Mouse (Mus musculus) natural killer cell, adult 2 months (primary cell): ENCODE data around the gene Lingo4.
A peak's percentile ranks its signal among the peaks of the same experiment; 100 is the strongest.

Experiments used
- DNase-seq, 2 experiments: peaks; one replicate each; pipeline ENCODE4 v3.0.0; 2022; ENCODE audit warnings: low spot score in 2 of 2

The Lingo4 gene

DNA sequence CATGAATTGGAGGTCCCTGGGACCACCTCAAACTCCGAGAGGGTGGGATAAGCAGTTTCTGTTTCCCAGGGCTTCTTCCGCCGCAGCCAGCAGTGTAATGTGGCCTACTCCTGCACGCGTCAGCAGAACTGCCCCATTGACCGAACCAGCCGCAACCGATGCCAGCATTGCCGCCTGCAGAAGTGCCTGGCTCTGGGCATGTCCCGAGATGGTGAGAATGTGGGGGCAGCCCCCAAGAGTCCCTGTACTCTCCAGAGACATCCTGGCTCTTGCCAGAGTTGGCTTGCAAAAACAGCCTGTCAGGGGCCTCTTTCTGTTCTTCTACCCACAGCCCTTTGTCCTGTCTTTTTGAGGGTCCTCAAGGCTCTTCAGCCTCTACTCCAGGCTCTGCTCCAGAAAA, 10.9 kb upstream of the Lingo4 start:
- no peak for DNase-seq

- DNase-seq, result no peak
These were observed 10.3 kb upstream of the Lingo4 start for GRCm38 (mm10) chr3:94388047-94388446.

DNA sequence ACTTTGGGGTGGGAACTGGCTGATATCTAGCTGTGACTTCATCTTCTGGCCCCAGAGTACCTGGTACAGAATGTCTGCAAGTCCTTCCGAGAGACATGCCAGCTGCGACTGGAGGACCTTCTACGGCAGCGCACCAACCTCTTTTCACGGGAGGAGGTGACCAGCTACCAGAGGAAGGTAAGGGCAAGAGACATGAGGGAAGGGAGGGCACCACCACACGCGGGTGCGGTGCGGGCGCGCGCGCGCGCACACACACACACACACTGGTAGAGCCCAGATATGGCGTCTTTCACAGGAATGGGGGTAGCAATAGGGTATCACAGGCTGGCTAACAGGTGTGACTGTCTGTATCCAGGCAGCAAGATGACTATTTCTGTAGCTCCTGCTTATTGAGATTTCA, 8.9 kb upstream of the Lingo4 start:
- DNase-seq, result no peak

DNA sequence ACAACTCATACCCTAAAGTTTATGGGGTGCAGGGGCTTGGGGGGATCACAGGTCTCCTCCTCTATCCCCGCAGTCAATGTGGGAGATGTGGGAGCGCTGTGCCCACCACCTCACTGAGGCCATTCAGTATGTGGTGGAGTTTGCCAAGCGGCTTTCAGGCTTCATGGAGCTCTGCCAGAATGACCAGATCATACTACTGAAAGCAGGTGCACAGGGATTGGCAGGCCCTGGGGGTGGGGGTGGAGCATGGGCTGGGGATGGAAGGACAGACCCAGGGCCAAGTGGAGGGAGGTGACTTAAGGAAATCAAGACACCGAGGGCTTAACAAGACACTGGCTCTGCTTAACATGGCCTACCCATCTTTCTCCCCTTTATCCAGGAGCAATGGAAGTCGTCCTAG, 7.3 kb upstream of the Lingo4 start:
- DNase-seq, result no peak

DNA sequence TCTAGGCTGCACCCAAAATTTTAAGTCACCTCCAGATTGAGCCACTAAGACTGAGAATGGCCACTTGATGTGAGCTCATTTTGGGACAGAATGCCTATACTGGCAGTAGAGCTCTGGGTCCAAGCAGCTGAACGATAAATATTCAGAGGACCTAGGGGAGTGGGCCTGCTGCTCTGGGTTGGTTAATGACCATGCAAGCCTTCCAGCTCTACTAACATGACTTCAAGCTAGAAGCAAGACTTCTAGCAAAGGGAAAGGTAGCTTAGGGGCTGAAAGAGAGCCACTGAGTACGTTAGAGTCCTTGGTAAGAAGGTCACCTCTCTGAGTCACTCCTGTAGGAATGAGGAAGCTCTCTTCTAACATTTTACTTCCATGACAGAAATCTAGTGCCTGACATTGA, 6.2 kb upstream of the Lingo4 start:
- DNase-seq, result no peak

DNA sequence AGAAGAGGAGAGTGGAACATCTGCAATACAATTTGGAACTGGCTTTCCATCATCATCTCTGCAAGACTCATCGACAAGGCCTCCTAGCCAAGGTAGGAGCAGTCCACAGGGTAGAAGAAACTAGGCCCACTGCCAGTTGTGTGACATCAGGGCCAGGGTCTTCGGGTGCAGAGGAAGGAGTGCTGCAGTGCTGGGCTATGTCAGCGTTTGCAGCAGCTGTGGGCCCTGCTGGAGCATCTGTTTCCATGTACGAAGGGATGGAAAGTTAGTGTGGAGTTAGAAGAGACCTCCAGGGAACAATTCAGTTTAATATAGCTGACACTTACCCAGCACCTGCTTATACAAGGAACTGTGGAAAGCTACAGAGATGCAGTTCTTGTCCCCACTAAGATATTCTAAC, 5.3 kb upstream of the Lingo4 start:
- no peak for DNase-seq

DNA sequence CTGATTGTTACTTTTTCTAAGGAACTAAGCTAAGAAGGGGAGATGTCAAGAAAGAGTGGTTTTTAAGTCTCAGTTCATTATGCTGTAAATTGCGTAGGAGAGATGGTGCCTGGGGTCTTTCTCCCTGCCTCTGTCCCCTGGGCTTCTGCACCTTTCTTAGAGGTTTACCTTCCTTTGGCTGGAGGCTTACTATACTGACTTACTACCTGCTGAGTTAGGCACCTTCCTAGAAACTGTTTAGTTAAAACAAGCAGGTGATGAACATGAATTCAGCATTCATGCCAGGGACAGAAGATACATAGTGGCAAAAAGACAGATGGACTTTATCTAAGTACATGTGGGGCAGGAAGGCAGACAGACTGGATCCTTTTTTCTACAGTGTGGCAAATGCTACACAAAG, 2.0 kb upstream of the Lingo4 start:
- no peak for DNase-seq

GRCm38 (mm10) chr3:94396851-94397250, 1.5 kb upstream of the Lingo4 start:
- DNase-seq, result no peak

GRCm38 (mm10) chr3:94398943-94399481, 695 bp downstream of the Lingo4 start:
- DNase-seq, result no peak

DNA sequence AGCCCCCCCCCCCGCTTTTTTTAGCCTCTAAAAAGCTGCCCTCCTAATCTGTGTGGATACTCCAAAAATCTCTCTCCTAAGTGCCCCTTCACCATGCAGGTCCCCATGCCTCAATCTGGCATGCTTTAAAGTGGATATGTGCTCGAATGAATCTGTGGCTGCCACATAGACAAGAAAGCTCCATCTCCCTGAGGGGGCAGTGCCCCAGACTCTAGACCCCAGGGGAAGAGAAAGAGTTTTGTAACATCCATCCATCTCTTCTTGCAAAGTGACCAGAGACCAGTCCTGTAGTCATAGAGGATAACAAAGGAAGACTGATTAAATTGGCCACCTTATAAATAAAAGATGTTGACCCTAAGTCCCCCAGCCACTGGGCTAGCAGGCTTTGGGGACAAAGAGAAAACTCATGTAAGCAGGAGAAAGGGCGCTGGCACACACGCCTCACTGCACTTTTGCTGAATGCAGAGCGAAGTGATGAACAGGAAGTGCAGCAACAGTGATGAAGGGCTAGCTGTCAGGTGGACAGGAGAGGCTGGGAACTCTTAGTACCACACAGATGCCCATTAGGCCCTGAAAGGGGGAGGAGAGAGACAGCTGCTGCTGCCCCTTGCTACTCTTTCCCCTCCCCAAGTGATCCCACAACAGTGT, 1.5 kb downstream of the Lingo4 start:
- DNase-seq, result no peak

DNA sequence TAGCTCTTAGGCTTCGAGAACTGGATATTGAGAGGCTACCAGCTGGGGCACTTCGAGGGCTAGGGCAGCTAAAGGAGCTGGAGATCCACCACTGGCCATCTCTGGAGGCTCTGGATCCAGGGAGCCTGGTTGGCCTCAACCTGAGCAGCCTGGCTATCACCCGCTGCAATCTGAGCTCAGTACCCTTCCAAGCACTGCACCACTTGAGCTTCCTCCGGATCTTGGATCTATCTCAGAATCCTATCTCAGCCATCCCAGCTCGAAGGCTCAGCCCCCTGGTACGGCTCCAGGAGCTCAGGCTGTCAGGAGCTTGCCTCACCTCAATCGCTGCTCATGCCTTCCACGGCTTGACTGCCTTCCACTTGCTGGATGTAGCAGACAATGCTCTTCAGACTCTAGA, 4.1 kb downstream of the Lingo4 start:
- no peak for DNase-seq

DNA sequence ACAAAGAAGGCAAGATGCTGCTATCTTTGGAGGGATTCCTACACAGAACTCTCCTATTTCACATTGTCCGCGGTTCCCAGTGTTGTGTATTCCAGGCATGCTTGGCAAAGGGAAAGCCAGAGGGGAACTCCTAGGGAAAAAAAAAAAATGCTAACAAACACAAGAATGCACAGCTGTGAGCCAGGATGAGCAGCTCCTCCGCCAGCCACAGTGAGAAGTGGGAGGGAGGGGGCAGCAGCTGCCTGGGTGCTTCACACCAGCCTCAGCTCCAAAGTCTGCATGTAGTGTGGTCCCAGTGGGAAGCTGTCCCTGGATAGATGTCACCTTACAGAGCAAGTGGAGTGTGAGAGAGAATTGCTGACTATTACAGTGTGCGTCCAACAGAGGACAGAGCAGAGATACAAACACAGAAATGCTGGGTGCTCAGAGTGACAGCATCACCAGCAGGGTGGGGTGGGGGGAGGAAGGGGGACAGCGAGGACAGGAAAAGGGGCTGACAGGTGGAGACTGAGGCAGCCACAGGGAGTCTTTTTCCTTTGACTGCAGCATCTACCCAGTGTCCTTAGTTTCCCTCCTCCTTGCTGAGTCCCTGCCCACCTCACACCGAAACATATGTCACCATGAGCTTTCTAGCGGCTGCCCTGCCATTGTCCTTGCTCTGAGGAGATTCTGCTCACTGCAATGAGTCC, 6.2 kb downstream of the Lingo4 start:
- no peak for DNase-seq

GRCm38 (mm10) chr3:94405561-94405960, 7.2 kb downstream of the Lingo4 start:
- no peak for DNase-seq

DNA sequence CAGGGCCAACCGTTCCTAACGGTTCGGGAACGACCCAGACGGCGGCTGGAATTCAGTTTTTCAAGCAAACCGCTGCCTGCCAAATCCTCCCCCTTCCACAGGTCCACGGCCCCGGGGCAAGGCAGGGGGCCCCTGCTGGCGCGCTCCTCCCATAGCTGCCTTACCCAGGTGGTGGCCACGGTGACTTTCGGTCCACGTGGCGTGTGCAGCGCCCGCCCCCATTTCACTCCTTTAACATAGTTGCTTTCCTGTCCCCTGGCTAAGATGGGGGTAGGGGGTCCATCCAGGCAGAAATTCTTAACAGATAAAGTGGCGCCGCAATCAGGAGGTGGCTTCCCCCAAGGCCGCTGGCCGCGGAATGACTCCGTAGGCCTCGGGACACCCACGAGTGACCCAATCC, 14.2 kb downstream of the Lingo4 start:
- DNase-seq, result no peak

- DNase-seq, result peak; percentile 91 to 93
These were observed 14.8 kb downstream of the Lingo4 start, which contains the start of gene Tdrkh for GRCm38 (mm10) chr3:94413031-94413679. TSS of gene Tdrkh (plus strand) at chr3:94413273.

GRCm38 (mm10) chr3:94430980-94431379, 32.7 kb downstream of the Lingo4 start:
- no peak for DNase-seq

DNA sequence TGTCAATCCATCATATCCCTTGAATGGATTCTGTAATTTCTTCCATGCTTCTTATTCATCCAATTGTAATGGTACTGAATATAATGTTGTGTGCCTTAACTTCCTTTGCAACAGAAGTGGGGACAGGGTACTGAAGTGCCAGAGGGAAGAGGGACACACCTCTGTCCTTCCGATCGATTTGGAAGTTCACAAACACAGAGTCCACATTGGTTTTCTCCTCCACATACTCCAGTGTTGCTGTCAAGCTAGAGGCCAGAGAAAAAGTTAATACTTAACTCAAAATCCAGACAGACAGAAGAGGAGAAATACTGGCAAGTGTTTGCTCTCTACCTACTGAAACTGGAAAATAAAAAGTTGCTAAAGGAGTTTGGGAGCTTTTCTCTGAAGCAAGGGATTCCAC, 36.0 kb downstream of the Lingo4 start:
- no peak for DNase-seq

GRCm38 (mm10) chr3:94436420-94436819, 38.1 kb downstream of the Lingo4 start:
- no peak for DNase-seq

DNA sequence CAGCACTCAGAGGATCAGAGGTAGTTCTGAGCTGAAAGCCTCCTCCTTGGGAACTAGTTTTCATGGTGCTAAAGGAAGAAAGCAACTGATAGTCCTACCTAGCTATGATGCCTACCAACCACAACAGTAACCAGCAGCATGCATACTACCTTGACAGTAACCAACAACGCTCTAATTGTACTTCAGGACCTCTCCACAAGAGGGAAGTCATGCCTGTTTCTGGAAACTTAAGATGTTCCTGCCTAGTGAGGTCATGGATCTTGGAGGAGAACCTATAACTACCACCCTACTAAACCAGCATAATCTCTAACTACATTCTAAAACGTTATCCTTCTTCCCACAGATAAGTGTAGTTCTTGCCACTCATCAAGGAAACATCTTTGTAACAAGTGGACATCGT, 42.9 kb downstream of the Lingo4 start:
- DNase-seq, result no peak

- DNase-seq, result peak; percentile 88 to 92
These were observed 44.8 kb downstream of the Lingo4 start, which contains the start of gene Mrpl9 for GRCm38 (mm10) chr3:94442951-94443596. TSS of gene Mrpl9 (plus strand) at chr3:94443318.

- peak in 1 of 2 experiments; percentile 53 for DNase-seq
These were observed 45.3 kb downstream of the Lingo4 start, which contains the start of gene Oaz3 for GRCm38 (mm10) chr3:94443597-94443964. TSS of gene Oaz3 (minus strand) at chr3:94443915.

- no peak for DNase-seq
These were observed 51.1 kb downstream of the Lingo4 start for GRCm38 (mm10) chr3:94449377-94449776.
